Mouse (Mus musculus) lung, adult 18-20 months (tissue): Measurements from ENCODE around the gene Mpped2.

Experiments
- DNase-seq, 2 experiments: peaks; one replicate each; pipeline ENCODE4 v3.0.0; 2022; ENCODE audit warnings: mixed read lengths in 2 of 2

Gene Mpped2

GRCm38 (mm10) chr2:106821883-106822282, 128.8 kb downstream of the Mpped2 start:
- DNase-seq = no peak

- DNase-seq = peak in 1 of 2 experiments; percentile 12
Measured at GRCm38 (mm10) chr2:106822540-106822939, 129.5 kb downstream of the Mpped2 start.

GRCm38 (mm10) chr2:106825461-106825860, 132.4 kb downstream of the Mpped2 start:
- DNase-seq = no peak

- DNase-seq = no peak
Measured at GRCm38 (mm10) chr2:106826023-106826422, 133.0 kb downstream of the Mpped2 start.

GRCm38 (mm10) chr2:106826806-106827205, 133.7 kb downstream of the Mpped2 start:
- DNase-seq = no peak

GRCm38 (mm10) chr2:106828573-106829310, 135.7 kb downstream of the Mpped2 start:
- no peak for DNase-seq

GRCm38 (mm10) chr2:106829420-106829819, 136.4 kb downstream of the Mpped2 start:
- no peak for DNase-seq

- no peak for DNase-seq
Measured at GRCm38 (mm10) chr2:106832577-106832976, 139.5 kb downstream of the Mpped2 start.

GRCm38 (mm10) chr2:106833212-106833611, 140.1 kb downstream of the Mpped2 start:
- DNase-seq = no peak

- no peak for DNase-seq
Measured at GRCm38 (mm10) chr2:106835321-106835720, 142.3 kb downstream of the Mpped2 start.

GRCm38 (mm10) chr2:106837241-106837640, 144.2 kb downstream of the Mpped2 start:
- no peak for DNase-seq

- no peak for DNase-seq
Measured at GRCm38 (mm10) chr2:106844147-106844546, 151.1 kb downstream of the Mpped2 start.

- peak in 1 of 2 experiments; percentile 5 for DNase-seq
Measured at GRCm38 (mm10) chr2:106844766-106845678, 152.0 kb downstream of the Mpped2 start.

GRCm38 (mm10) chr2:106846511-106846910, 153.4 kb downstream of the Mpped2 start:
- DNase-seq = no peak

- DNase-seq = no peak
Measured at GRCm38 (mm10) chr2:106849389-106849788, 156.3 kb downstream of the Mpped2 start.

- no peak for DNase-seq
Measured at GRCm38 (mm10) chr2:106851515-106851914, 158.4 kb downstream of the Mpped2 start.

- DNase-seq = no peak
Measured at GRCm38 (mm10) chr2:106854213-106854612, 161.1 kb downstream of the Mpped2 start.

GRCm38 (mm10) chr2:106854758-106855157, 161.7 kb downstream of the Mpped2 start:
- DNase-seq = no peak

GRCm38 (mm10) chr2:106855184-106855583, 162.1 kb downstream of the Mpped2 start:
- no peak for DNase-seq

- peak in 1 of 2 experiments; percentile 7 for DNase-seq
Measured at GRCm38 (mm10) chr2:106855623-106856350, 162.7 kb downstream of the Mpped2 start.

GRCm38 (mm10) chr2:106856361-106856961, 163.4 kb downstream of the Mpped2 start:
- no peak for DNase-seq

GRCm38 (mm10) chr2:106857258-106857657, 164.2 kb downstream of the Mpped2 start:
- DNase-seq = no peak

GRCm38 (mm10) chr2:106857711-106858110, 164.6 kb downstream of the Mpped2 start:
- DNase-seq = no peak
